Mouse (Mus musculus): ENCODE measurements at regions not wholly inside any gene's neighbourhood (a gene's known extent, or its start where the extent isn't known, plus 50 kb on each side); places are given as distances from the start of the nearest gene placed in this dataset.
A peak's percentile ranks its signal among the peaks of the same experiment; 100 is the strongest.

DNA sequence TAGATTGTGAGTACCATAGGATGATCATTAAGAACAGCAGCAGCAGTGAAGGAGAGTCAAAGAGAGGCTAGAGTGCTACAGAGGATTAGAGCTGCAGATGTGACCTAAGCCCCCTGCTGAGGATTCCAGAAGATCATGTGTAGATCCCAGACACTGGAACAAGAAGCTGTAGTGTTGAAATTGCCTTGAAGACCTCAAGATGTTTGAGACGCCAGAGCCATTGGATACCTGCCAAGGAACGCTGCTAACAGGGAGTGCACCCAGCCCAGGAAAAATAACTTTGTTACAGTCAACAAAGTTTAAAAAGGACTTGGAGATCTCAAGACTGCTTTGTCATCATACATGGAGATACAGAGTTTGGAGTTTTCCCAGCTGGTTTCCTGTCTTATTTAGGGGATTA, 955.0 kb upstream of the Pcdh10 start:
- DNase-seq, result peak; percentile 11

- DNase-seq, result no peak
Measured at GRCm38 (mm10) chr3:44468078-44468477, 910.1 kb upstream of the Pcdh10 start.

Data from lung, postnatal 36 days (tissue).